Mouse (Mus musculus) MEL (cell line): Measurements from ENCODE around the gene Tnfaip8l2. TPM values are rescaled to one million over a fixed set of nuclear protein-coding genes. Genes with fewer than 3 reads are reported as not detected.
A peak's percentile ranks its signal among the peaks of the same experiment; 100 is the strongest.

Source experiments
- DNase-seq: peaks from one replicate; pipeline ENCODE4 v3.0.0; 2011; ENCODE audit warnings: low read depth, low spot score
- H3K27ac ChIP-seq: 2 replicates; pipeline ENCODE4 v1.5.1; 2012; ENCODE audit warnings: low read depth, mild to moderate bottlenecking, control low read depth, low read length, moderate library complexity; ENCODE audit not compliant: control insufficient read depth
- H3K27me3 ChIP-seq, 2 experiments: fragments of 150-350 bp in 1 of 2; sonication (generic) in 1 of 2; 2 replicates each; pipeline ENCODE4 v1.6.1; 2012; ENCODE audit warnings: low read length in 2 of 2, mild to moderate bottlenecking in 2 of 2, improper control_type of control experiment in 1 of 2, moderate library complexity in 1 of 2; ENCODE audit not compliant: insufficient read depth in 2 of 2, control insufficient read depth in 1 of 2
- H3K36me3 ChIP-seq, 2 experiments: 2 replicates each; pipeline ENCODE4 v1.6.1; 2012 to 2014; ENCODE audit warnings: low read length in 2 of 2, improper control_type of control experiment in 1 of 2, inconsistent platforms in 1 of 2, mild to moderate bottlenecking in 1 of 2; ENCODE audit not compliant: insufficient read depth in 2 of 2, control insufficient read depth in 1 of 2
- H3K4me1 ChIP-seq, 2 experiments: fragments of 150-350 bp in 1 of 2; sonication (generic) in 1 of 2; 2 replicates each; pipeline ENCODE4 v1.6.1; 2012; ENCODE audit warnings: low read length in 2 of 2, improper control_type of control experiment in 1 of 2, mild to moderate bottlenecking in 1 of 2; ENCODE audit not compliant: insufficient read depth in 2 of 2, control insufficient read depth in 1 of 2
- H3K4me3 ChIP-seq, 2 experiments: fragments of 150-350 bp in 1 of 2; sonication (generic) in 1 of 2; 2 replicates each; pipeline ENCODE4 v1.5.1; 2012; ENCODE audit warnings: low read depth in 2 of 2, low read length in 2 of 2, mild to moderate bottlenecking in 2 of 2, moderate library complexity in 2 of 2, control low read depth in 1 of 2, improper control_type of control experiment in 1 of 2; ENCODE audit not compliant: control insufficient read depth in 1 of 2, insufficient read depth in 1 of 2
- H3K79me2 ChIP-seq: 2 replicates; pipeline ENCODE4 v1.6.1; 2012; ENCODE audit warnings: mild to moderate bottlenecking, low read length, moderate library complexity; ENCODE audit not compliant: control insufficient read depth, poor library complexity, insufficient read depth
- H3K9ac ChIP-seq: 2 replicates; pipeline ENCODE4 v1.6.1; 2012; ENCODE audit warnings: low read depth, mild to moderate bottlenecking, control low read depth, low read length, moderate library complexity; ENCODE audit not compliant: control insufficient read depth, poor library complexity, severe bottlenecking
- H3K9me3 ChIP-seq: fragments of 150-350 bp; sonication (generic); replicated peaks from 2 replicates; pipeline ENCODE4 v1.6.1; 2012; ENCODE audit warnings: mild to moderate bottlenecking, low read length, improper control_type of control experiment, moderate library complexity; ENCODE audit not compliant: insufficient read depth
- BHLHE40 ChIP-seq: IDR thresholded peaks from 2 replicates; pipeline ENCODE4 v1.6.1; 2012; ENCODE audit warnings: low read depth, mild to moderate bottlenecking, inconsistent platforms, low read length, improper control_type of control experiment, borderline replicate concordance
- CHD1 ChIP-seq: IDR thresholded peaks from 2 replicates; pipeline ENCODE4 v1.6.1; 2012; ENCODE audit warnings: low read depth, mild to moderate bottlenecking, inconsistent platforms, low read length, improper control_type of control experiment
- CTCF ChIP-seq, 3 experiments: IDR thresholded peaks in 2 of 3; conservative IDR thresholded peaks in 1 of 3; 2 replicates each; pipeline ENCODE4 v1.5.1; 2011 to 2012; ENCODE audit warnings: low read length in 3 of 3, low read depth in 2 of 3, mild to moderate bottlenecking in 2 of 3, improper control_type of control experiment in 1 of 3, inconsistent platforms in 1 of 3, mixed read lengths in 1 of 3, moderate library complexity in 1 of 3; ENCODE audit not compliant: control insufficient read depth in 1 of 3, insufficient read depth in 1 of 3, poor library complexity in 1 of 3, severe bottlenecking in 1 of 3
- E2F4 ChIP-seq: IDR thresholded peaks from 2 replicates; pipeline ENCODE4 v1.6.1; 2011; ENCODE audit warnings: low read depth, low read length, improper control_type of control experiment, borderline replicate concordance
- ELF1 ChIP-seq: IDR thresholded peaks from 2 replicates; pipeline ENCODE4 v1.6.1; 2014; ENCODE audit warnings: low read depth, mild to moderate bottlenecking, inconsistent platforms, low read length, improper control_type of control experiment, moderate library complexity
- EP300 ChIP-seq, 2 experiments: IDR thresholded peaks; 2 replicates each; pipeline ENCODE4 v1.6.1; 2011; ENCODE audit warnings: improper control_type of control experiment in 2 of 2, low read length in 2 of 2, low read depth in 1 of 2, mild to moderate bottlenecking in 1 of 2
- ETS1 ChIP-seq: IDR thresholded peaks from 2 replicates; pipeline ENCODE4 v1.6.1; 2012; ENCODE audit warnings: low read depth, mild to moderate bottlenecking, inconsistent platforms, low read length, improper control_type of control experiment, moderate library complexity
- GABPA ChIP-seq: IDR thresholded peaks from 2 replicates; pipeline ENCODE4 v1.6.1; 2012; ENCODE audit warnings: low read depth, mild to moderate bottlenecking, inconsistent platforms, low read length, improper control_type of control experiment, moderate library complexity
- GATA1 ChIP-seq: IDR thresholded peaks from 2 replicates; pipeline ENCODE4 v1.6.1; 2011; ENCODE audit warnings: low read depth, low read length, improper control_type of control experiment
- HCFC1 ChIP-seq: IDR thresholded peaks from 2 replicates; pipeline ENCODE4 v1.6.1; 2012; ENCODE audit warnings: low read depth, mild to moderate bottlenecking, inconsistent platforms, low read length, improper control_type of control experiment, moderate library complexity
- JUND ChIP-seq: IDR thresholded peaks from 2 replicates; pipeline ENCODE4 v1.6.1; 2011; ENCODE audit warnings: low read depth, mild to moderate bottlenecking, improper control_type of control experiment, low read length
- KAT2A ChIP-seq: conservative IDR thresholded peaks from 2 replicates; pipeline ENCODE4 v1.6.1; 2012; ENCODE audit warnings: low read depth, low read length, improper control_type of control experiment, inconsistent platforms
- MAFK ChIP-seq: IDR thresholded peaks from 2 replicates; pipeline ENCODE4 v1.6.1; 2011; ENCODE audit warnings: low read depth, mild to moderate bottlenecking, low read length, improper control_type of control experiment, borderline replicate concordance
- MAX ChIP-seq: IDR thresholded peaks from 2 replicates; pipeline ENCODE4 v1.6.1; 2011; ENCODE audit warnings: low read length, improper control_type of control experiment
- MAZ ChIP-seq: IDR thresholded peaks from 2 replicates; pipeline ENCODE4 v1.6.1; 2012; ENCODE audit warnings: low read depth, mild to moderate bottlenecking, inconsistent platforms, low read length, improper control_type of control experiment
- MEF2A ChIP-seq: IDR thresholded peaks from 2 replicates; pipeline ENCODE4 v1.6.1; 2014; ENCODE audit warnings: low read depth, mild to moderate bottlenecking, inconsistent platforms, low read length, improper control_type of control experiment; ENCODE audit not compliant: poor library complexity, insufficient replicate concordance, severe bottlenecking; ENCODE audit errors: extremely low read depth
- MXI1 ChIP-seq: IDR thresholded peaks from 2 replicates; pipeline ENCODE4 v1.6.1; 2011; ENCODE audit warnings: mild to moderate bottlenecking, low read depth, low read length, improper control_type of control experiment
- MYB ChIP-seq: IDR thresholded peaks from 2 replicates; pipeline ENCODE4 v1.6.1; 2011; ENCODE audit warnings: mild to moderate bottlenecking, low read depth, low read length, improper control_type of control experiment
- MYC ChIP-seq: IDR thresholded peaks from 2 replicates; pipeline ENCODE4 v1.6.1; 2011; ENCODE audit warnings: low read depth, mild to moderate bottlenecking, low read length, improper control_type of control experiment, moderate library complexity
- NELFE ChIP-seq: IDR thresholded peaks from 2 replicates; pipeline ENCODE4 v1.6.1; 2011; ENCODE audit warnings: low read depth, low read length, improper control_type of control experiment
- NRF1 ChIP-seq: IDR thresholded peaks from 2 replicates; pipeline ENCODE4 v1.6.1; 2014; ENCODE audit warnings: low read depth, mild to moderate bottlenecking, inconsistent platforms, low read length, improper control_type of control experiment, moderate library complexity; ENCODE audit not compliant: poor library complexity, insufficient read depth, severe bottlenecking
- POLR2A ChIP-seq, 2 experiments: IDR thresholded peaks; 2 replicates each; pipeline ENCODE4 v1.6.1; 2011 to 2012; ENCODE audit warnings: low read length in 2 of 2, mild to moderate bottlenecking in 2 of 2, control low read depth in 1 of 2, improper control_type of control experiment in 1 of 2, low read depth in 1 of 2, moderate library complexity in 1 of 2; ENCODE audit not compliant: control insufficient read depth in 1 of 2, insufficient read depth in 1 of 2, poor library complexity in 1 of 2
- POLR2AphosphoS2 ChIP-seq: IDR thresholded peaks from 2 replicates; pipeline ENCODE4 v1.6.1; 2011; ENCODE audit warnings: low read length, improper control_type of control experiment
- POLR2AphosphoS5 ChIP-seq: IDR thresholded peaks from 2 replicates; pipeline ENCODE4 v1.6.1; 2012; ENCODE audit warnings: low read depth, borderline replicate concordance, mild to moderate bottlenecking, inconsistent platforms, low read length, moderate library complexity, mixed read lengths
- RAD21 ChIP-seq: IDR thresholded peaks from 2 replicates; pipeline ENCODE4 v1.6.1; 2011; ENCODE audit warnings: mild to moderate bottlenecking, low read depth, low read length, improper control_type of control experiment
- RCOR1 ChIP-seq: IDR thresholded peaks from 2 replicates; pipeline ENCODE4 v1.6.1; 2012; ENCODE audit warnings: low read depth, mild to moderate bottlenecking, inconsistent platforms, low read length, improper control_type of control experiment
- SIN3A ChIP-seq: IDR thresholded peaks from 2 replicates; pipeline ENCODE4 v1.6.1; 2012; ENCODE audit warnings: low read length, improper control_type of control experiment, inconsistent platforms
- SMC3 ChIP-seq: IDR thresholded peaks from 2 replicates; pipeline ENCODE4 v1.6.1; 2011; ENCODE audit warnings: low read depth, low read length, improper control_type of control experiment
- TAL1 ChIP-seq: IDR thresholded peaks from 2 replicates; pipeline ENCODE4 v1.6.1; 2012; ENCODE audit warnings: mild to moderate bottlenecking, inconsistent platforms, low read length, moderate library complexity, mixed read lengths
- TBP ChIP-seq: IDR thresholded peaks from 2 replicates; pipeline ENCODE4 v1.8.0; 2011; ENCODE audit warnings: low read depth, low read length, improper control_type of control experiment
- TCF12 ChIP-seq: IDR thresholded peaks from 2 replicates; pipeline ENCODE4 v1.6.1; 2014; ENCODE audit warnings: low read depth, mild to moderate bottlenecking, inconsistent platforms, low read length, improper control_type of control experiment, moderate library complexity
- UBTF ChIP-seq: IDR thresholded peaks from 2 replicates; pipeline ENCODE4 v1.6.1; 2012; ENCODE audit warnings: low read depth, mild to moderate bottlenecking, inconsistent platforms, low read length, improper control_type of control experiment, moderate library complexity, borderline replicate concordance; ENCODE audit not compliant: insufficient read depth
- USF1 ChIP-seq: IDR thresholded peaks from 2 replicates; pipeline ENCODE4 v1.6.1; 2014; ENCODE audit warnings: low read depth, mild to moderate bottlenecking, inconsistent platforms, low read length, improper control_type of control experiment, moderate library complexity
- USF2 ChIP-seq, 2 experiments: IDR thresholded peaks; 2 replicates each; pipeline ENCODE4 v1.6.1; 2011 to 2012; ENCODE audit warnings: improper control_type of control experiment in 2 of 2, low read length in 2 of 2, borderline replicate concordance in 1 of 2, inconsistent platforms in 1 of 2, low read depth in 1 of 2, mild to moderate bottlenecking in 1 of 2; ENCODE audit not compliant: insufficient read depth in 1 of 2
- ZC3H11A ChIP-seq: IDR thresholded peaks from 2 replicates; pipeline ENCODE4 v1.6.1; 2012; ENCODE audit warnings: low read depth, mild to moderate bottlenecking, inconsistent platforms, low read length, improper control_type of control experiment
- ZKSCAN1 ChIP-seq: IDR thresholded peaks from 2 replicates; pipeline ENCODE4 v1.6.1; 2012; ENCODE audit warnings: low read depth, mild to moderate bottlenecking, inconsistent platforms, low read length, improper control_type of control experiment, moderate library complexity
- ZMIZ1 ChIP-seq: IDR thresholded peaks from 2 replicates; pipeline ENCODE4 v1.6.1; 2012; ENCODE audit warnings: low read depth, mild to moderate bottlenecking, inconsistent platforms, low read length, improper control_type of control experiment, moderate library complexity
- ZNF384 ChIP-seq: IDR thresholded peaks from 2 replicates; pipeline ENCODE4 v1.6.1; 2012; ENCODE audit warnings: low read depth, mild to moderate bottlenecking, inconsistent platforms, low read length, improper control_type of control experiment
- polyA plus RNA-seq, 2 experiments: library from polyadenylated mRNA; stranded (reverse) in 1 of 2; unstranded in 1 of 2; fragments of >175 nt in 1 of 2; fragments of >200 nt in 1 of 2; gene quantifications; 2 replicates each; pipeline versions ENCODE4 v1.2.1 to v1.2.4; 2012; ENCODE audit warnings: low replicate concordance in 2 of 2, low read depth in 1 of 2; ENCODE audit not compliant: insufficient read length in 2 of 2, insufficient read depth in 1 of 2, missing spikeins in 1 of 2
- total RNA-seq: library from RNA; depleted of rRNA; stranded (reverse); fragments of 300-350 nt; gene quantifications from 2 replicates; pipeline ENCODE4 v1.2.3, GENCODE M21; 2012

Gene Tnfaip8l2
- total and polyA plus RNA-seq, 3 experiments = 3.1 to 5.8 TPM; not detected in 1

GRCm38 (mm10) chr3:95153874-95154273 lies 11.7 kb upstream of the Tnfaip8l2 start:
- Histone ChIP-seq H3K27ac (no peak overlapping the region), H3K4me3 (no peak overlapping the region), H3K9ac (no peak overlapping the region), H3K27me3 (no peaks in the 10 kb centered on the region; a peak in 3 of 4 replicates), H3K4me1 (no peaks in the 10 kb centered on the region), H3K79me2 (no peaks in the 10 kb centered on the region), H3K36me3 (no peaks in the 10 kb centered on the region), H3K9me3 (no peaks in the 10 kb centered on the region)
- peak; percentile 92 for DNase-seq
- TF ChIP-seq NELFE = no peak
- peak; percentile 34; the same call in 1 of the 2 replicates for TF ChIP-seq TBP
- TF ChIP-seq SMC3 = peak; percentile 90
- no peak for TF ChIP-seq MAFK
- TF ChIP-seq SIN3A = peak; percentile 88
- TF ChIP-seq ZNF384 = 0 out of 2 replicates have a peak, but pooled peaks have one; percentile 36
- TF ChIP-seq USF2 (IDR thresholded peaks at IDR 0.05; ENCODE audit: borderline replicate concordance in 1 of 2, insufficient read depth in 1 of 2, low read depth in 1 of 2, low read length in 2 of 2) = no peak
- TF ChIP-seq CTCF (IDR thresholded peaks at IDR 0.05 in 2 of 3, conservative IDR thresholded peaks at IDR 0.05 in 1 of 3; ENCODE audit: control insufficient read depth in 1 of 3, insufficient read depth in 1 of 3, low read depth in 2 of 3, low read length in 3 of 3, poor library complexity in 1 of 3, severe bottlenecking in 1 of 3) = peak; percentile 94 to 99 (median 99)
- no peak for TF ChIP-seq ZKSCAN1
- no peak for TF ChIP-seq POLR2AphosphoS2
- TF ChIP-seq EP300 (IDR thresholded peaks at IDR 0.05; ENCODE audit: low read depth in 1 of 2, low read length in 2 of 2) = no peak
- TF ChIP-seq JUND = no peak
- TF ChIP-seq KAT2A = no peak
- TF ChIP-seq MAX = peak; percentile 70
- no peak; the same call in 1 of the 2 replicates for TF ChIP-seq RCOR1
- TF ChIP-seq MEF2A = peak; percentile 17; the same call in 1 of the 2 replicates
- no peak for TF ChIP-seq MYB
- TF ChIP-seq E2F4 = no peak
- TF ChIP-seq ZC3H11A = peak; percentile 93
- TF ChIP-seq MYC = peak; percentile 84
- TF ChIP-seq TCF12 = peak; percentile 30; the same call in 1 of the 2 replicates
- TF ChIP-seq ELF1 = no peak
- TF ChIP-seq NRF1 = no peak
- TF ChIP-seq BHLHE40 = no peak
- no peak for TF ChIP-seq UBTF
- TF ChIP-seq MAZ = peak; percentile 94
- no peak for TF ChIP-seq POLR2A (IDR thresholded peaks at IDR 0.05; ENCODE audit: control insufficient read depth in 1 of 2, insufficient read depth in 1 of 2, low read depth in 1 of 2, low read length in 2 of 2, poor library complexity in 1 of 2)
- TF ChIP-seq USF1 = no peak
- no peak for TF ChIP-seq TAL1
- TF ChIP-seq GABPA = no peak
- TF ChIP-seq CHD1 = no peak
- no peak for TF ChIP-seq ETS1
- no peak for TF ChIP-seq POLR2AphosphoS5
- no peak for TF ChIP-seq HCFC1
- TF ChIP-seq ZMIZ1 = no peak
- TF ChIP-seq MXI1 = peak; percentile 74; the same call in 1 of the 2 replicates
- peak; percentile 98 for TF ChIP-seq RAD21
- no peak for TF ChIP-seq GATA1
